Mouse (Mus musculus) brain, embryonic 14.5 days (tissue): ENCODE results near the gene Ift74.
"Not testable (repeated sequence)": the region's sequence is repeated elsewhere in the genome, so short reads cannot be mapped to it uniquely, and the experiment has no call there.

Experiments used
- CTCF ChIP-seq: fragments of 200-500 bp; IDR thresholded peaks from 2 replicates; pipeline ENCODE4 v1.5.1; 2012; ENCODE audit warnings: inconsistent platforms, mild to moderate bottlenecking, moderate library complexity, borderline replicate concordance; ENCODE audit not compliant: insufficient read depth, insufficient read length; ENCODE audit errors: extremely low read depth
- POLR2A ChIP-seq: fragments of 200-500 bp; IDR thresholded peaks from 2 replicates; pipeline ENCODE4 v1.6.1; 2012; ENCODE audit warnings: mild to moderate bottlenecking, inconsistent platforms, borderline replicate concordance; ENCODE audit not compliant: poor library complexity, insufficient read depth, insufficient read length, severe bottlenecking; ENCODE audit errors: extremely low read depth

DNA sequence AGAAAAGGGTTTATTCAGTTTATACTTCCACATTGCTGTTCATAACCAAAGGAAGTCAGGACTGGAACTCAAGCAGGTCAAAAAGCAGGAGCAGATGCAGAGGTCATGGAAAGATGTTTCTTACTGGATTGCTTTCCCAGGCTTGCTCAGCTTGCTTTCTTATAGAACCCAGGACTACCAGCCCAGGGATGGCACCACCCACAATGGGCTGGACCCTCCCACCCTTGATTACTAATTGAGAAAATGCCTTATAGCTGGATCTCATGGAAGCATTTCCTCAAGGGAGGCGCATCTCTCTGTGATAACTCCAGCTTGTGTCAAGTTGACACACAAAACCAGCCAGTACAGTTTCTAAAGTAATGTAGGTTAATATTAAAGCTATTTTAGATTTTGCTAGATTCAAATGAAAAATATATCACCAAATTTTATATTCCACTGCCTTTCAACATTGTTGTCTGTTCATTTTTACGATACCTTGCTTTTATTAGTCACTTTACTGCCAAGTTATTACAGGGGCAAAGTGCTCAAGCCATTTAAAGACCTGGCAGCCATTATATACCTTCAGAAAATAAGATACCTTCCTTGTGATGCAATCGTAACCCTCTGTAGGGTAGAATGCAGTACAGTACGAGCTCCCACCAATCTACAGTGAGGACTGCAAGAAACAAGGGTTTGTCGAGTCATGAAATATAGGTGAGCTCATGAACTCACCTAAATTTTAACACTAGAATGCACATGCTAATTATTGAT, 36.3 kb downstream of the Ift74 start:
- not testable (repeated sequence) for TF ChIP-seq CTCF, POLR2A
